Mouse (Mus musculus) yolk sac, embryonic 10.5 days (tissue): ENCODE measurements around the gene Camk1d.

Source experiments
- DNase-seq: peaks from one replicate; pipeline ENCODE4 v3.0.0-alpha.2; 2017; ENCODE audit warnings: low spot score

Camk1d gene

GRCm38 (mm10) chr2:5478256-5478655, 236.1 kb downstream of the Camk1d start:
- no peak for DNase-seq

DNA sequence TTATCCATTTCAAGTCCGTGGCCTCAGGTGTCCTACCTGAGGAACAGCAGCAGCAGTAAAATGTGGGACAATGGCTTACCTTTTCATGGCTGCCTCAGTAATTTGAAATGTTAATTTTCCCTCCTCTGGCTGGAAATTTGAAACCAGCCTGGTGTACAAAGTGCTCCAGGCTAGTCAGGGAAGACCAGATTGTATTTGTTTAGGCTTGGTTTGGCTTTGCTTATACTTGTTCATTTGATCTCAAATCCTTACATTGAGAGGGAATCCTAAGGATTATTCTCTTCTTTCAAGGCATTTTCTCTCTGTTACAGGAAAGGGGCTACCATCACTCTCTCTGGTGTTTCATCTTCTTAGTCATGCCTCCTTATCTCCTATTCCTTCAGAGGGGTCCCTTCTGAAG, 236.8 kb downstream of the Camk1d start:
- DNase-seq = no peak

DNA sequence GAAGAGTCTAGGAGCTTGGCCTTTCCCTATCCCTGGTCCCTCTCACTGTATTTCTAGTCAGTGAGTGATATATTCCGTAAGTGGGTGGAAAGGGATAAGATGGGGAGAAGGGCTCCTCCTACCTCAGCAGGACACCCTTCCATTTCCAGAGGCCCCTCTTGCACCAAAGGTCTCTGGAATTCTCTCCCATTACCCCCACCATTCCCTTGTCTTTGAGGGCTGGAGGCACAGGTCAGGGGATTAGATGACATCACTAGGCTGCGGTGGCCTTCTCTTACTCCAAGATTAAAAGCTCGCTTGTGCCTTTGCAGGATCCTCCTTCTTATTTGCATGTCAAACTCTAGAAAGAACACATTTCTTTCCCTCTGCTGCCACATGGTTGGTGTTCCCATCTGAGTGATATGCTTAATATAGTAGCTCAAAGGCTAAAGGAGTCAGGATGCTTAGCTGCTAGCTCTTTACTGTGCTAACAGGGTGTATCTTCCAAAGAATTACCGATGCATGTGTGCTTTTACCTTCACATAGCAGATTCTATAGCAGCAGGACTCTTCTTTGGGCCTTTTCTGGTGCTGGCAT, 244.9 kb downstream of the Camk1d start:
- no peak for DNase-seq

DNA sequence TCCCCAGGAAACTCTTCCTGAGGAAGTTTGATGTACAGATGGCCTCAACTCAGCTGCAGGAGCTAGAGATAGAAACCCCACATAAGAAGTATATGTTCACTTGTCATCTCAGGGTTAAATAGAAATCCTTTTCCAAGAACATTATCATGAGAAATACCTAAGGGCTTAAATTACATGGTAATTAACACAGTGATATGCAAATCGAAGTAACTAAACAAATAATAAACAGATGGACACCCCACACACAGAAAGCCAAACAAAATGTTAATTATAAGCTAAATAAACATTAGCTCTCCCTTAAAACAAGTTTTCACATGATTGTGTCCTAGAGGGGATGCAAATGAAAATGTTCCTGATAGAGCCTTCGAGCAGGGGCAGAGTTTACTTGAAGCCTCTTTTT, 246.8 kb downstream of the Camk1d start:
- DNase-seq = no peak

- no peak for DNase-seq
These were observed 255.6 kb downstream of the Camk1d start for GRCm38 (mm10) chr2:5458671-5459235.

GRCm38 (mm10) chr2:5458075-5458494, 256.2 kb downstream of the Camk1d start:
- DNase-seq = no peak

DNA sequence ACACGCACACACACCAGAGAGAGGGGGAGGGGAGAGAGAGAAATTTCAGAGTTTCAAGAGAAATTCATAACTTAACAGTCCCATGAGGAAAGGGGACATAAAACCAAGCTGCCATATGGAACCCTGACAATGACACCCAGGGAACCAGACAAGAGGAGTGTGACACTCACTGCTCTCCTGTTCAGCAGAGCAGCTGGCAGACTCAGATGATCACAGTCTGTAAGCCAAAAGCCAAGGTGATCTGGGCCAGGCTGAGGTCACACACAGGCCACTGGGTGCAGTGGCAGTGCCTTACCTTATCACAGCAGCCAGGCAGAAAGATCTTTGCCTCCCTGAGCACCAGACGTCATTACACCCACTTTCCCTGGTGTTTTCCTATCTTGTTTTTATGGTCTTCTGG, 258.2 kb downstream of the Camk1d start:
- DNase-seq = no peak

DNA sequence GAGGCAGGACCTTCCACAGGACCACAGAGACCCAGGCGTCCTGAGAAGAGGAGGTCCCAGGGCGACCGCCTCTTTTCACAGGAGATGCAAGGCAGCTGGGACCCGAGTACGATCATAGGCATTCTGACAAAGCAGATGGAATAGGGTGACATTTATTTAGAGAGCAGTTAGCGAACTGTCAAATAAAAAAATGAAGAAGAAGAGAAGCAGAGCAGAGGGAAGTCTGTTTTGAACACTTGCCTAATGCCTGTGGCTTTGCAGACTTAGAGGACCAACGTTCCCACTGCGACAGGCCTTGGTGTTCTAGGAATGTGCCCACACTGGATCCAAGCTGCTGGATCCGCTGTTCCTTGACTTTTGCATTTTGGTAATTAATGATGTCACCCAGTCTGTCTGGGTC, 259.5 kb downstream of the Camk1d start:
- DNase-seq = no peak

DNA sequence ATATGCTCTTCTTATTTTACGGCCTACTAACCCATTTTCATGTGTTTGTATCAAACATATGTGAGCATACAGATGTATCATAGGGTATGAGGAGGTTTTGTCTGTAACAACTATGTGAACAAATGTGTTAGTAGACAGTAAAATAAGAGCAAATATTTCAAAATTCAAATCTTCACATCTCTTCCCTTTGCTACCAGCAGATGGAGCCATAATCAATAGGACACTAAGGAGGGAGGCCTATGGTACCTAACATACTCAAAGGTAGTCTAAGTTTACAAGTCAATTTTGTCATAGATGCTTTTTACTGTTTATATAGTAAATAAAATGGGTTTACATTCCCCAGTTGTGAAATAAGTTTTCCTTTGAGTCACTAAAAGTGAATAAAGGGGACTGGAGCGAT, 262.7 kb downstream of the Camk1d start:
- DNase-seq = no peak

DNA sequence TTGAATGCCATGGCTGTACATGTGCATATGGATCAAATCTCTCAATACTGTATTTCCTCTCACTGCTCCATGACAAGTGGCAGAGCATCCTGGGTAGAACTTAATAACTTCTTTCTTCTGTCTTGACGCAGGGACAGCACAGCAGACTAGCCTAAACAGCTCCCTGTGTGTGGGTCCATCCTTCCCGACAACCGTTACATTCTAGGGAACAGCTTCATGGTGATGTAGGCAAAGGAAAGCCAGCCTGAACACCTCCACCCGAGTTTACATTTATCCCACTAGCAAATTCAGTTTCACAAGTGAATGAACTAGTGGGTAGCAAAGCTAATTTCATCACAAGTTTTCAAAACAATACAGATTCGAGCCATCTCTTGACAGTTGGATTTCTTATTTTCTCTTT, 269.0 kb downstream of the Camk1d start:
- no peak for DNase-seq

DNA sequence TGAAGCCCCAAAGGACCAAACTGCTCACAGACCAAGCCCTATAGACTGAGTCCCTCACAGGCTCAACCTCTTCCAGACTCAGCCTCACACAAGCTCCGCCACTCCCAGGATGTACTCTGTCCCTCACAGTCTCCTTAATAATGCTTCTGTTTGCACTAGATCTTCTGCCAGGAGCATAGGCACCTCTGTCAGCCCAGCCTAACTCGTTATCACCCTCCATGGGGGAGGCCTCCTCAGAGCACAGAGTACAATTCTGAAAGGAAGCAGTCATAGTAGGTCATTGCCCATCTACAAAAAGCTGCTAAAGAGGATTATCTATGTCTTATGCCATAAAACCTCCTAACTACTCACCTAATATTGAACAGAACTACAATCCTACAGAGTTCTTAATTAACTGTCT, 276.6 kb downstream of the Camk1d start:
- no peak for DNase-seq

GRCm38 (mm10) chr2:5435587-5436253, 278.6 kb downstream of the Camk1d start:
- no peak for DNase-seq

GRCm38 (mm10) chr2:5431309-5431708, 283.0 kb downstream of the Camk1d start:
- DNase-seq = no peak

DNA sequence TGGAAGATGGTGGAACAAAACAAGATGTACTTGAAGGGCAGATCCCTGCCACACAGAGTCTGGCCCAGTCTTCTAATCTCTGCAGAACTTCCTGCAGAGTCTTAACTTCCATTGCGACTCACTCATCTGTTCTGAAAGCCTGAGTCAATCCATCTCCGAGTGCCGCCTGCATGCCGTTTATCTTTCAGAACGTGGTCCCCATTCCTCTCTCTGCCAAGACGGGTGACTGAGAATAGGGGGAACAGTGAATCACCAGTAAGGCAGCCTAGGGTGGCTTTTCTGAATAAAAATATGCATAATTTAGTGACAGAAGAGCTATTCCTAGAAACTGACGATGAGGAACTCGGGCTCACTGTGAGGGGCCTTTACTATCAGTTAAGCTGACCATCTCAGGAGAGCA, 284.4 kb downstream of the Camk1d start:
- DNase-seq = no peak

DNA sequence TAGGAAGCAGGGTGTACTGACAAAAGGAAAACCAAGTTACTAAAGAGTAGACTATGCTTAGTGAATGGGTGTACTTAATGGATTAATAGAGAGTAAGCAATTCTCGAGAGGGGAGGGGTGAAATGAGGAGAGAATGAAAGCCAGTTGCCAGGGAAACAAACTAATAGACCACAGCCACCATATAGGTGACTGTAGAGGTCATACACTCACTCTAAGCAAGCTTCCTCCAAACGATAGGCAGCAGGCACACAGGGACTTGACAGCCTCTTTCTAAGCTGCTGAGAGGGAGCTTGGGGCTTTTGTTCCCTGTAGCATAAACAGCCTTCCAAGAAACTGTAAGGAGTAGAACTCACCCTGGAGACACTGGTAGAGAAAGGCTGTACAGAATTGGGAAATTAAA, 288.2 kb downstream of the Camk1d start:
- no peak for DNase-seq

GRCm38 (mm10) chr2:5425612-5426011, 288.7 kb downstream of the Camk1d start:
- DNase-seq = no peak

GRCm38 (mm10) chr2:5420621-5421196, 293.6 kb downstream of the Camk1d start:
- no peak for DNase-seq

- no peak for DNase-seq
These were observed 295.5 kb downstream of the Camk1d start for GRCm38 (mm10) chr2:5418802-5419201.

GRCm38 (mm10) chr2:5417158-5418032, 296.9 kb downstream of the Camk1d start:
- DNase-seq = no peak

DNA sequence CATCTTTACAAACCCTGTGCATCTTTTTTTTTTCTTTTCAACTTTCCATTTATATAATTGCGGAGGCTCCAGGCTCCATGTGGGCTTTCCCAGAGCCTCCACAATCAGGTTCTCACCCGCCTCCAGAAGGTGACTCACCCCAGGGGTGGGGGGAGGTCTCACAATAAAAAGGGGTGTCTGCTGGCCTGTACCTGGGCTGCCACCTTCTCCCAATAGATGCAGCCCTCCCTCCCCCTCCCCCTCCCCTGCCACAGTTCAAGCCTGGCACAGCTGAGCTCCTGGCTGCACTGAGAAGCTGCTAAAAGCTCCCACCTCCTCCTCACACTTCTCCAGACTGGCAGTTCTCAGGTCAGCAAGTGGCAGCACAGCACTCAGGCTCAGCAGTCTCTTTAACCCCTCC, 302.5 kb downstream of the Camk1d start:
- no peak for DNase-seq

- no peak for DNase-seq
These were observed 310.5 kb downstream of the Camk1d start for GRCm38 (mm10) chr2:5403850-5404249.

- DNase-seq = no peak
These were observed 312.3 kb downstream of the Camk1d start for GRCm38 (mm10) chr2:5402036-5402435.
